ENCODE assay signal across 8 mouse cellular contexts in genomic region chr12:80827464-80828015, GRCm38 (mm10). TPM values are rescaled to one million over a fixed set of nuclear protein-coding genes. Genes with fewer than 3 reads are reported as not detected.
DNase-seq lines count a peak whose midpoint lies in the region; ATAC-seq lines count a peak whose summit lies in the region.

No protein-coding gene starts in this region.

- ATAC-seq in forebrain, embryonic 15.5 days (replicated peaks): no peak
- no peak for ATAC-seq in forebrain, embryonic 11.5 days (replicated peaks; ENCODE audit: low FRiP score)
- 0 out of 2 replicates have a peak, but pooled peaks have one; percentile 31 for ATAC-seq in kidney, embryonic 16.5 days (ENCODE audit: low FRiP score, low TSS enrichment)
- no peak for ATAC-seq in midbrain, embryonic 11.5 days (ENCODE audit: low FRiP score)

- H3K4me3 ChIP-seq in forebrain, embryonic 15.5 days: no peak overlapping the region
- H3K4me3 ChIP-seq in forebrain, embryonic 11.5 days (ENCODE audit: low read depth, low read length): no peak overlapping the region
- H3K4me3 ChIP-seq in kidney, embryonic 16.5 days (ENCODE audit: low read length): no peak overlapping the region
- H3K4me3 ChIP-seq in midbrain, embryonic 11.5 days (ENCODE audit: low read depth, low read length): no peak overlapping the region

- 65% methylated on average over 5 of the region's 5 CpGs for WGBS in forebrain, embryonic 15.5 days
- WGBS in forebrain, embryonic 11.5 days: 87% methylated on average over 5 of the region's 5 CpGs
- 54% methylated on average over 5 of the region's 5 CpGs for WGBS in kidney, embryonic 16.5 days
- WGBS in midbrain, embryonic 11.5 days: 82% methylated on average over 5 of the region's 5 CpGs

- H3K27me3 ChIP-seq in forebrain, embryonic 15.5 days: no peaks in the 10 kb centered on the region
- H3K27me3 ChIP-seq in forebrain, embryonic 11.5 days (ENCODE audit: control insufficient read depth, insufficient read depth, low read length): no peaks in the 10 kb centered on the region
- H3K27me3 ChIP-seq in kidney, embryonic 16.5 days (ENCODE audit: insufficient read depth, low read length): no peaks in the 10 kb centered on the region
- no peaks in the 10 kb centered on the region for H3K27me3 ChIP-seq in midbrain, embryonic 11.5 days (ENCODE audit: control insufficient read depth, insufficient read depth, low read length)

- no peaks in the 10 kb centered on the region for H3K9me3 ChIP-seq in forebrain, embryonic 15.5 days
- H3K9me3 ChIP-seq in forebrain, embryonic 11.5 days (ENCODE audit: control insufficient read depth, low read length): no peaks in the 10 kb centered on the region
- no peaks in the 10 kb centered on the region for H3K9me3 ChIP-seq in kidney, embryonic 16.5 days (ENCODE audit: low read length)
- H3K9me3 ChIP-seq in midbrain, embryonic 11.5 days (ENCODE audit: control insufficient read depth, low read length): no peaks in the 10 kb centered on the region

- no peak for DNase-seq in forebrain, embryonic 11.5 days (ENCODE audit: low spot score)
- DNase-seq in adrenal gland, postnatal 25 days: peak; percentile 31
- DNase-seq in gastrocnemius, postnatal 4 days (ENCODE audit: low spot score in 2 of 2): peak; percentile 20 to 67
- DNase-seq in lung, postnatal 14 days: peak; percentile 60
- peak; percentile 34 for DNase-seq in urinary bladder, postnatal 25 days (ENCODE audit: low spot score)
- DNase-seq in midbrain, embryonic 11.5 days (ENCODE audit: low spot score, missing footprints): no peak

- peaks cover 21% of the 10 kb centered on the region; the same call in 1 of the 2 replicates for H3K4me1 ChIP-seq in forebrain, embryonic 15.5 days
- no peaks in the 10 kb centered on the region for H3K4me1 ChIP-seq in forebrain, embryonic 11.5 days (replicated peaks; ENCODE audit: control insufficient read depth, insufficient read depth, low read length)
- H3K4me1 ChIP-seq in kidney, embryonic 16.5 days (ENCODE audit: insufficient read depth, low read length): peaks cover 25% of the 10 kb centered on the region
- no peaks in the 10 kb centered on the region for H3K4me1 ChIP-seq in midbrain, embryonic 11.5 days (ENCODE audit: control insufficient read depth, insufficient read depth, low read length)

- H3K4me2 ChIP-seq in forebrain, embryonic 15.5 days (replicated peaks): no peak overlapping the region
- H3K4me2 ChIP-seq in forebrain, embryonic 11.5 days (ENCODE audit: low read depth, low read length, severe bottlenecking): no peak overlapping the region
- H3K4me2 ChIP-seq in kidney, embryonic 16.5 days (replicated peaks; ENCODE audit: low read depth, low read length): no peak overlapping the region
- no peak overlapping the region for H3K4me2 ChIP-seq in midbrain, embryonic 11.5 days

- no peak overlapping the region for H3K9ac ChIP-seq in forebrain, embryonic 15.5 days (replicated peaks)
- no peak overlapping the region for H3K9ac ChIP-seq in forebrain, embryonic 11.5 days (ENCODE audit: low read length)
- no peak overlapping the region; the same call in 1 of the 2 replicates for H3K9ac ChIP-seq in kidney, embryonic 16.5 days (replicated peaks; ENCODE audit: low read length)
- H3K9ac ChIP-seq in midbrain, embryonic 11.5 days (ENCODE audit: low read length): no peak overlapping the region

- no peaks in the 10 kb centered on the region for H3K36me3 ChIP-seq in forebrain, embryonic 15.5 days
- H3K36me3 ChIP-seq in forebrain, embryonic 11.5 days (ENCODE audit: control insufficient read depth, insufficient read depth, low read length): no peaks in the 10 kb centered on the region; the same call in 1 of the 2 replicates
- H3K36me3 ChIP-seq in kidney, embryonic 16.5 days (ENCODE audit: insufficient read depth, low read length): no peaks in the 10 kb centered on the region
- H3K36me3 ChIP-seq in midbrain, embryonic 11.5 days (ENCODE audit: control insufficient read depth, insufficient read depth, low read length): no peaks in the 10 kb centered on the region

- peak overlapping the region; percentile 76 for H3K27ac ChIP-seq in forebrain, embryonic 15.5 days (replicated peaks)
- H3K27ac ChIP-seq in forebrain, embryonic 11.5 days (ENCODE audit: low read depth, low read length): no peak overlapping the region
- H3K27ac ChIP-seq in kidney, embryonic 16.5 days (ENCODE audit: low read length): peak overlapping the region; percentile 79
- no peak overlapping the region for H3K27ac ChIP-seq in midbrain, embryonic 11.5 days (ENCODE audit: low read depth, low read length)

RNA-seq across cellular contexts. Expression of gene Susd6, which starts 37.2 kb away (rescaled TPM):
- 13.9 and 14.3 TPM in 2 replicates for polyA plus RNA-seq in forebrain, embryonic 15.5 days (2015; fragmentation: Nextera tagmentation; extraction: Ambion mirVana)
- 19.9 and 21.5 TPM in 2 replicates for polyA plus RNA-seq in forebrain, embryonic 11.5 days (2014; fragmentation: Nextera tagmentation; extraction: Ambion mirVana)
- total RNA-seq in adrenal gland, postnatal 25 days (2021): 50.2 and 54.2 TPM in 2 replicates
- total RNA-seq in gastrocnemius, postnatal 4 days (2021): 10 to 100 TPM; 32.4 to 32.5 TPM
- polyA plus RNA-seq in kidney, embryonic 16.5 days (2015; fragmentation: Nextera tagmentation; extraction: Ambion mirVana): 17.1 and 19.5 TPM in 2 replicates
- polyA plus RNA-seq in midbrain, embryonic 11.5 days (2014; fragmentation: Nextera tagmentation; extraction: Ambion mirVana): 18.4 and 19.0 TPM in 2 replicates

Comparison
In these comparisons a context has a peak if more than half of its experiments do, and no peak if none do; other contexts are left out.
1. H3K27ac ChIP-seq: peak in forebrain, embryonic 15.5 days (single experiment) and kidney, embryonic 16.5 days (single experiment); none in forebrain, embryonic 11.5 days (single experiment) and midbrain, embryonic 11.5 days (single experiment).
2. DNase-seq: peak in adrenal gland, postnatal 25 days (single experiment), gastrocnemius, postnatal 4 days (2 of 2), lung, postnatal 14 days (single experiment) and urinary bladder, postnatal 25 days (single experiment); none in forebrain, embryonic 11.5 days (single experiment) and midbrain, embryonic 11.5 days (single experiment).